ENCODE assay signal across 8 mouse cellular contexts in the genomic region with DNA sequence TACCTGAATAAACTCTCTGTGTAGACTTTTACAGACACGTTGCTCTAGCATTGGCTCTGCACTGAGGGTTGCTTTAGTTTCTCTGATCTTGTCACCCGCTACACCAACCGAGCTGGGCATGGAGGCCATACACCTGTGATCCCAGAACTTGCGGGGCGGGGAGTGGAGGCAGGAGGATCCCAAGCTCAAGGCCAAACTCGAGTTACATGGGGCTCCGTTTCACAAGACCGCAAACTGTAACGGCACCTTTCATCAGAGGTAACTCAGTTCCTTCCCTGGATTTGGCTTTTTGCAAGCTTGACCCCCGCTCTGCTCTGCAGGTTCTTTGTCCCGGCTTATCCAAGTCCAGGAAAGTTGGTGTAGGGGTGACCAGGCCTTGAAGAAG. TPM values are rescaled to one million over a fixed set of nuclear protein-coding genes. Genes with fewer than 3 reads are reported as not detected.
DNase-seq lines count a peak whose midpoint lies in the region; ATAC-seq and TF ChIP-seq lines count a peak whose summit lies in the region.

No protein-coding gene starts in this region.

- peaks cover 3% of the 10 kb centered on the region; the same call in 1 of the 2 replicates for H3K4me1 ChIP-seq in heart, adult 2 months (ENCODE audit: control insufficient read depth, insufficient read depth, low read length)
- peaks cover 44% of the 10 kb centered on the region for H3K4me1 ChIP-seq in E14TG2a.4 (replicated peaks; ENCODE audit: low read depth, low read length)

- no peaks in the 10 kb centered on the region for H3K27me3 ChIP-seq in heart, adult 2 months (ENCODE audit: control insufficient read depth, insufficient read depth, low read length)
- H3K27me3 ChIP-seq in E14TG2a.4 (ENCODE audit: insufficient read depth, low read length) = no peaks in the 10 kb centered on the region; the same call in 1 of the 2 replicates

- intact Hi-C loops in heart, adult 2 months (cut with DNase I) = no loop called here
- intact Hi-C loops in heart, postnatal 14 days (cut with DNase I) = no loop called here

- DNase-seq in heart, adult 2 months = no peak
- DNase-seq in heart, postnatal 14 days = no peak
- DNase-seq in ovary, adult 18-20 months (ENCODE audit: low spot score) = no peak
- no peak for DNase-seq in layer of hippocampus, postnatal 36 days
- DNase-seq in ovary, postnatal 36 days (ENCODE audit: low spot score) = no peak

- H3K9ac ChIP-seq in heart, adult 2 months (ENCODE audit: low read depth, low read length) = no peak overlapping the region

- H3K4me3 ChIP-seq in heart, adult 2 months = peak overlapping the region; percentile 58
- H3K4me3 ChIP-seq in E14TG2a.4 (replicated peaks; ENCODE audit: low read length) (peak overlapping the region; percentile 87), macrophage (ENCODE audit: inconsistent target) (peak overlapping the region; percentile 20; the same call in 1 of the 2 replicates)

- H3K36me3 ChIP-seq in heart, adult 2 months (ENCODE audit: control insufficient read depth, insufficient read depth, low read length) = no peaks in the 10 kb centered on the region
- peaks cover 6% of the 10 kb centered on the region; the same call in 1 of the 2 replicates for H3K36me3 ChIP-seq in E14TG2a.4 (ENCODE audit: insufficient read depth, low read length)
- H3K36me3 ChIP-seq in macrophage (ENCODE audit: inconsistent target) = no peaks in the 10 kb centered on the region

- no peaks in the 10 kb centered on the region for H3K9me3 ChIP-seq in E14TG2a.4 (ENCODE audit: low read length)

- no peak for TF ChIP-seq CTCF in heart, adult 2 months (IDR thresholded peaks at IDR 0.05)
- TF ChIP-seq CTCF in E14TG2a.4 (conservative IDR thresholded peaks at IDR 0.05; ENCODE audit: low read length) = no peak

- H3K79me2 ChIP-seq in heart, adult 2 months (replicated peaks; ENCODE audit: control insufficient read depth, insufficient read depth, low read length) = no peaks in the 10 kb centered on the region
- peaks cover 22% of the 10 kb centered on the region; the same call in 1 of the 2 replicates for H3K79me2 ChIP-seq in macrophage (ENCODE audit: inconsistent target)

- H3K27ac ChIP-seq in heart, adult 2 months = peak overlapping the region; percentile 82; the same call in 1 of the 2 replicates
- H3K27ac ChIP-seq in macrophage = peak overlapping the region; percentile 38

- no peak for TF ChIP-seq POLR2A in heart, adult 2 months (IDR thresholded peaks at IDR 0.05; ENCODE audit: insufficient read depth, low read depth, low read length)

- WGBS in heart, adult 2 months = 42% methylated on average over 11 of the region's 11 CpGs
- WGBS in macrophage (ENCODE audit: missing documents) = 26% methylated on average over 11 of the region's 11 CpGs

- ATAC-seq in granulocyte monocyte progenitor cell, adult 5-6 weeks (replicated peaks; ENCODE audit: poor library complexity, severe bottlenecking) = peak; percentile 12

- no peak for TF ChIP-seq EP300 in heart, adult 2 months (IDR thresholded peaks at IDR 0.05; ENCODE audit: insufficient read depth, low read depth, low read length)

RNA-seq across cellular contexts. Expression of a gene that starts 1.0 kb away (rescaled TPM):
- 1 to 10 TPM; 3.9 to 5.0 TPM for total RNA-seq in heart, adult 2 months (2021)
- polyA plus RNA-seq in heart, adult 2 months (2012; rRNA removed) = 6.7 and 9.5 TPM in 2 replicates
- 1 to 10 TPM; 5.3 to 5.8 TPM for total RNA-seq in heart, postnatal 14 days (2021)
- total RNA-seq in granulocyte monocyte progenitor cell, adult 5-6 weeks (2014; fragmentation: Nextera tagmentation) = 14.7 and 18.2 TPM in 2 replicates
- 4.7 and 10.5 TPM in 2 replicates for total RNA-seq in granulocyte monocyte progenitor cell, adult 5-6 weeks (2017)
- 10 to 100 TPM in 9 of 26 experiments, 1 to 10 TPM in 14, under 1 TPM in 3; 0.49 to 25.6 (median 5.3) TPM for total RNA-seq in macrophage (2018; cell fraction: chromatin; rRNA removed)
- total RNA-seq in macrophage (2018; cell fraction: cytosol; rRNA removed) = 10 to 100 TPM in 19 of 26 experiments, 1 to 10 TPM in 7; 4.6 to 21.4 (median 13.4) TPM
- total RNA-seq in macrophage (2018; cell fraction: nucleus; rRNA removed) = 10 to 100 TPM in 11 of 26 experiments, 1 to 10 TPM in 15; 1.1 to 22.2 (median 7.9) TPM
- polyA plus RNA-seq in macrophage (2018) = 9.1 to 15.2 TPM (median 13.1 TPM) in 3 replicates
- total RNA-seq in layer of hippocampus, postnatal 36 days (2021) = 10 to 100 TPM; 31.7 to 31.8 TPM

RNA-seq across cellular contexts. Expression of a gene that starts 5.9 kb away (rescaled TPM):
- 100 to 1,000 TPM; 125 to 138 TPM for total RNA-seq in heart, adult 2 months (2021)
- polyA plus RNA-seq in heart, adult 2 months (2012; rRNA removed) = 103 and 154 TPM in 2 replicates
- total RNA-seq in heart, postnatal 14 days (2021) = 100 to 1,000 TPM; 128 to 131 TPM
- 25.7 and 67.5 TPM in 2 replicates for total RNA-seq in granulocyte monocyte progenitor cell, adult 5-6 weeks (2014; fragmentation: Nextera tagmentation)
- 44.9 and 59.5 TPM in 2 replicates for total RNA-seq in granulocyte monocyte progenitor cell, adult 5-6 weeks (2017)
- 10 to 100 TPM in 15 of 26 experiments, 1 to 10 TPM in 11; 1.4 to 30.9 (median 12.0) TPM for total RNA-seq in macrophage (2018; cell fraction: chromatin; rRNA removed)
- total RNA-seq in macrophage (2018; cell fraction: cytosol; rRNA removed) = 10 to 100 TPM; 10.6 to 30.8 (median 20.6) TPM
- 10 to 100 TPM in 19 of 26 experiments, 1 to 10 TPM in 7; 4.3 to 40.2 (median 16.6) TPM for total RNA-seq in macrophage (2018; cell fraction: nucleus; rRNA removed)
- polyA plus RNA-seq in macrophage (2018) = 11.3 to 32.4 TPM (median 28.0 TPM) in 3 replicates
- total RNA-seq in layer of hippocampus, postnatal 36 days (2021) = 10 to 100 TPM; 73.2 to 84.3 TPM

RNA-seq across cellular contexts. Expression of a gene that starts 14.7 kb away (rescaled TPM):
- total RNA-seq in heart, adult 2 months (2021) = 10 to 100 TPM; 28.7 to 33.1 TPM
- 23.1 and 39.2 TPM in 2 replicates for polyA plus RNA-seq in heart, adult 2 months (2012; rRNA removed)
- 10 to 100 TPM; 44.8 to 46.5 TPM for total RNA-seq in heart, postnatal 14 days (2021)
- total RNA-seq in granulocyte monocyte progenitor cell, adult 5-6 weeks (2014; fragmentation: Nextera tagmentation) = 140 and 176 TPM in 2 replicates
- 130 and 131 TPM in 2 replicates for total RNA-seq in granulocyte monocyte progenitor cell, adult 5-6 weeks (2017)
- 1,000 to 10,000 TPM in 25 of 26 experiments, 100 to 1,000 TPM in 1; 894 to 1,522 (median 1,261) TPM for total RNA-seq in macrophage (2018; cell fraction: chromatin; rRNA removed)
- 10 to 100 TPM; 25.2 to 92.6 (median 37.1) TPM for total RNA-seq in macrophage (2018; cell fraction: cytosol; rRNA removed)
- 100 to 1,000 TPM; 403 to 894 (median 696) TPM for total RNA-seq in macrophage (2018; cell fraction: nucleus; rRNA removed)
- 32.4 to 63.2 TPM (median 55.1 TPM) in 3 replicates for polyA plus RNA-seq in macrophage (2018)
- total RNA-seq in layer of hippocampus, postnatal 36 days (2021) = 100 to 1,000 TPM in 1 of 2 experiments, 10 to 100 TPM in 1; 99.0 to 145 TPM

RNA-seq across cellular contexts. Expression of a gene that starts 54.9 kb away (rescaled TPM):
- total RNA-seq in heart, adult 2 months (2021) = 100 to 1,000 TPM; 117 to 130 TPM
- 67.7 and 84.2 TPM in 2 replicates for polyA plus RNA-seq in heart, adult 2 months (2012; rRNA removed)
- 10 to 100 TPM; 89.4 to 91.9 TPM for total RNA-seq in heart, postnatal 14 days (2021)
- 0.98 TPM in 1 of 2 replicates, not detected in the other for total RNA-seq in granulocyte monocyte progenitor cell, adult 5-6 weeks (2014; fragmentation: Nextera tagmentation)
- 0.39 TPM in 1 of 2 replicates, not detected in the other for total RNA-seq in granulocyte monocyte progenitor cell, adult 5-6 weeks (2017)
- total RNA-seq in macrophage (2018; cell fraction: chromatin; rRNA removed) = 1 to 10 TPM in 10 of 26 experiments, under 1 TPM in 13, not detected in 3; 0.20 to 4.3 (median 0.96) TPM
- total RNA-seq in macrophage (2018; cell fraction: cytosol; rRNA removed) = under 1 TPM in 23 of 26 experiments, not detected in 3; 0.03 to 0.88 (median 0.25) TPM
- 1 to 10 TPM in 10 of 26 experiments, under 1 TPM in 13, not detected in 3; 0.12 to 5.6 (median 0.84) TPM for total RNA-seq in macrophage (2018; cell fraction: nucleus; rRNA removed)
- 0.21 to 0.58 TPM (median 0.36 TPM) in 3 replicates for polyA plus RNA-seq in macrophage (2018)
- 100 to 1,000 TPM; 105 to 106 TPM for total RNA-seq in layer of hippocampus, postnatal 36 days (2021)

Comparison
In these comparisons a context has a peak if more than half of its experiments do, and no peak if none do; other contexts are left out.
1. H3K4me3 ChIP-seq: peak in every context shown above with its lines; median percentile 87 in E14TG2a.4; 58 in heart, adult 2 months; 20 in macrophage.